Mouse (Mus musculus) liver, embryonic 11.5 days (tissue): Measurements from ENCODE around the gene Irak1bp1. TPM values are rescaled to one million over a fixed set of nuclear protein-coding genes. Genes with fewer than 3 reads are reported as not detected.

Experiments
- ATAC-seq: fragments of 200-750 bp; cut with Nextera tagmentation; replicated peaks from 2 replicates; pipeline ENCODE4 v1.8.0; 2017; ENCODE audit warnings: moderate number of reproducible peaks, mild to moderate bottlenecking, moderate TSS enrichment, moderate library complexity; ENCODE audit not compliant: low FRiP score
- DNase-seq: peaks from one replicate; pipeline ENCODE4 v3.0.0-alpha.2; 2017; ENCODE audit warnings: low spot score
- H3K27ac ChIP-seq: fragments of 300-500 bp; sonication (generic); 2 replicates; pipeline ENCODE4 v1.5.1; 2014; ENCODE audit warnings: mild to moderate bottlenecking, low read depth, low read length, control low read depth
- H3K27me3 ChIP-seq: fragments of 300-500 bp; sonication (generic); replicated peaks from 2 replicates; pipeline ENCODE4 v1.6.1; 2014; ENCODE audit warnings: low read length, mixed read lengths; ENCODE audit not compliant: control insufficient read depth, insufficient read depth
- H3K36me3 ChIP-seq: fragments of 300-500 bp; sonication (generic); 2 replicates; pipeline ENCODE4 v1.6.1; 2014; ENCODE audit warnings: mild to moderate bottlenecking, low read length, moderate library complexity, mixed read lengths; ENCODE audit not compliant: control insufficient read depth, insufficient read depth
- H3K4me1 ChIP-seq: fragments of 300-500 bp; sonication (generic); replicated peaks from 2 replicates; pipeline ENCODE4 v1.6.1; 2014; ENCODE audit warnings: low read length, mixed read lengths; ENCODE audit not compliant: control insufficient read depth, insufficient read depth
- H3K4me2 ChIP-seq: fragments of 300-500 bp; sonication (generic); 2 replicates; pipeline ENCODE4 v1.6.1; 2014; ENCODE audit warnings: mild to moderate bottlenecking, control low read depth, moderate library complexity
- H3K4me3 ChIP-seq: fragments of 300-500 bp; sonication (generic); 2 replicates; pipeline ENCODE4 v1.5.1; 2014; ENCODE audit warnings: low read depth, low read length, control low read depth
- H3K9ac ChIP-seq: fragments of 300-500 bp; sonication (generic); 2 replicates; pipeline ENCODE4 v1.6.1; 2014; ENCODE audit warnings: low read depth, low read length, control low read depth
- H3K9me3 ChIP-seq: fragments of 300-500 bp; sonication (generic); 2 replicates; pipeline ENCODE4 v1.6.1; 2016; ENCODE audit warnings: low read length, inconsistent platforms, mixed read lengths; ENCODE audit not compliant: control insufficient read depth
- WGBS: fragments of 180-500 bp; shearing (Covaris S2); extraction: QIAGEN DNeasy Blood & Tissue Kit; methylation state at CpG from one replicate; pipeline ENCODE4 v1.1.7; 2014; 5-methylcytosine and 5-hydroxymethylcytosine counted together
- polyA plus RNA-seq: library from polyadenylated mRNA; unstranded; fragments of >200 nt; fragmentation: Nextera tagmentation; extraction: Ambion mirVana; gene quantifications from 2 replicates; pipeline ENCODE4 v1.2.1, GENCODE M21; 2014

Gene Irak1bp1
- polyA plus RNA-seq, 1 experiment from 2014 or later, result 7.4 TPM

GRCm38 (mm10) chr9:82861316-82861715, 32.0 kb downstream of the Irak1bp1 start:
- ATAC-seq (no peak), DNase-seq (no peak)
- no peak overlapping the region for H3K27ac ChIP-seq
- 72% methylated on average over 4 of the region's 4 CpGs for WGBS
- 0 out of 2 replicates have a peak, but pooled peaks cover 2% of the 10 kb centered on the region for H3K4me1 ChIP-seq
- H3K9me3 ChIP-seq, result no peaks in the 10 kb centered on the region
- no peak overlapping the region for H3K4me2 ChIP-seq
- no peaks in the 10 kb centered on the region for H3K36me3 ChIP-seq
- H3K4me3 ChIP-seq, result no peak overlapping the region
- no peaks in the 10 kb centered on the region for H3K27me3 ChIP-seq
- H3K9ac ChIP-seq, result no peak overlapping the region

GRCm38 (mm10) chr9:82861775-82862430, 32.6 kb downstream of the Irak1bp1 start:
- Histone ChIP-seq H3K36me3 (no peaks in the 10 kb centered on the region), H3K9me3 (no peaks in the 10 kb centered on the region), H3K27me3 (no peaks in the 10 kb centered on the region), H3K4me3 (no peak overlapping the region), H3K4me2 (no peak overlapping the region), H3K4me1 (0 out of 2 replicates have a peak, but pooled peaks cover 2% of the 10 kb centered on the region), H3K9ac (no peak overlapping the region), H3K27ac (no peak overlapping the region)
- 87% methylated on average over 3 of the region's 3 CpGs for WGBS
- no peak for DNase-seq
- ATAC-seq, result no peak

GRCm38 (mm10) chr9:82866121-82866520, 36.8 kb downstream of the Irak1bp1 start:
- ATAC-seq (no peak), DNase-seq (no peak)
- Histone ChIP-seq H3K27me3 (no peaks in the 10 kb centered on the region), H3K4me1 (0 out of 2 replicates have a peak, but pooled peaks cover 2% of the 10 kb centered on the region), H3K4me3 (no peak overlapping the region), H3K27ac (no peak overlapping the region), H3K9me3 (no peaks in the 10 kb centered on the region), H3K9ac (no peak overlapping the region), H3K36me3 (no peaks in the 10 kb centered on the region; the same call in 1 of the 2 replicates), H3K4me2 (no peak overlapping the region)
- 93% methylated on average over 1 of the region's 1 CpGs for WGBS

- Histone ChIP-seq H3K27ac (no peak overlapping the region), H3K4me3 (no peak overlapping the region), H3K4me2 (no peak overlapping the region), H3K9me3 (no peaks in the 10 kb centered on the region), H3K4me1 (no peaks in the 10 kb centered on the region), H3K9ac (no peak overlapping the region), H3K27me3 (no peaks in the 10 kb centered on the region), H3K36me3 (peaks cover 4% of the 10 kb centered on the region; the same call in 1 of the 2 replicates)
- no peak for DNase-seq
- 85% methylated on average over 3 of the region's 3 CpGs for WGBS
- no peak for ATAC-seq
These were observed 38.4 kb downstream of the Irak1bp1 start for GRCm38 (mm10) chr9:82867698-82868097.

- no peak overlapping the region for H3K4me2 ChIP-seq
- 95% methylated on average over 1 of the region's 1 CpGs for WGBS
- H3K9ac ChIP-seq, result no peak overlapping the region
- H3K4me3 ChIP-seq, result no peak overlapping the region
- no peak overlapping the region for H3K27ac ChIP-seq
- ATAC-seq (no peak), DNase-seq (no peak)
- H3K9me3 ChIP-seq, result no peaks in the 10 kb centered on the region
- peaks cover 34% of the 10 kb centered on the region for H3K36me3 ChIP-seq
- no peaks in the 10 kb centered on the region for H3K4me1 ChIP-seq
- H3K27me3 ChIP-seq, result no peaks in the 10 kb centered on the region
These were observed 47.7 kb downstream of the Irak1bp1 start for GRCm38 (mm10) chr9:82877078-82877477.

GRCm38 (mm10) chr9:82884177-82884576, 54.8 kb downstream of the Irak1bp1 start:
- peaks cover 28% of the 10 kb centered on the region for H3K36me3 ChIP-seq
- H3K4me1 ChIP-seq, result no peaks in the 10 kb centered on the region
- H3K27ac ChIP-seq, result no peak overlapping the region
- no peak overlapping the region for H3K4me3 ChIP-seq
- H3K4me2 ChIP-seq, result no peak overlapping the region
- no peak for ATAC-seq
- H3K27me3 ChIP-seq, result no peaks in the 10 kb centered on the region
- DNase-seq, result no peak
- no peaks in the 10 kb centered on the region for H3K9me3 ChIP-seq
- H3K9ac ChIP-seq, result no peak overlapping the region

- H3K36me3 ChIP-seq, result peaks cover 20% of the 10 kb centered on the region
- ATAC-seq, result no peak
These were observed 59.3 kb downstream of the Irak1bp1 start for GRCm38 (mm10) chr9:82888645-82889044.

More at GRCm38 (mm10) chr9:82888645-82889044, 59.3 kb downstream of the Irak1bp1 start:
- no peaks in the 10 kb centered on the region for H3K27me3 ChIP-seq
- no peak overlapping the region for H3K9ac ChIP-seq
- no peaks in the 10 kb centered on the region for H3K9me3 ChIP-seq
- no peak for DNase-seq
- no peak overlapping the region for H3K27ac ChIP-seq
- no peak overlapping the region for H3K4me2 ChIP-seq
- H3K4me3 ChIP-seq, result no peak overlapping the region
- no peaks in the 10 kb centered on the region for H3K4me1 ChIP-seq

Other genes with a start within 250 kb of the Irak1bp1 start
- gene Phip, start 146.0 kb downstream of the Irak1bp1 start, polyA plus RNA-seq, result 52.5 and 54.2 TPM in 2 replicates